Mouse (Mus musculus) megakaryocyte, embryonic 14.5 days (primary cell): ENCODE results near the gene Negr1.

Experiments
- FLI1 ChIP-seq: IDR thresholded peaks from 2 replicates; pipeline ENCODE4 v1.6.1; 2012; ENCODE audit warnings: low read length, inconsistent platforms, mixed read lengths
- GATA1 ChIP-seq: IDR thresholded peaks from 3 replicates; pipeline ENCODE4 v1.6.1; 2012; ENCODE audit warnings: mixed read lengths, low read length, inconsistent platforms, borderline replicate concordance

DNA sequence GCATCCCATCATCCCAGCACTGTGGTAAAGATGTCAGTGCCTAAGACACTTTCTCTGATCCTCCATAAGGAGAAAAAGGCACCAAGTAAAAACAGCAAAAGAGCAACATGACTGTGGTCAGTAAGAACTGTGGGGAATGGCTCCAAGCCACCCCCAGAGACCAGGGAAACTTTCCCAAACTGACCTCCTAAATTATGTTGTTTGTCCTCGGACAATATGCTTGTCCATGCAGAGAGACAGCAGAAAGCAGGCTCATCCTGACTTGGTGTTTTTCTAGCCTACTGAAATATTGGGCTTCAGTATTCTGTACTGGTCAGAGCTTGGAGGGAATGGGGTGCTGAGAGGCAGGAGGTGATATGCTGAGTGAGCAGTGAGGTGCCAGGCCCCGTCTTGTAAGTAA is 647.8 kb downstream of the Negr1 start:
- no peak for TF ChIP-seq FLI1
- TF ChIP-seq GATA1: no peak
